Mouse (Mus musculus): ENCODE results near the gene Fam57b.

- TF ChIP-seq MAFK (IDR thresholded peaks at IDR 0.05; ENCODE audit: insufficient read depth, low read depth, low read length) (no peak), CHD2 (IDR thresholded peaks at IDR 0.05; ENCODE audit: low read depth, low read length) (no peak), ZC3H11A (IDR thresholded peaks at IDR 0.05; ENCODE audit: borderline replicate concordance, low read depth, low read length) (no peak), HCFC1 (IDR thresholded peaks at IDR 0.05; ENCODE audit: borderline replicate concordance, insufficient read depth, low read length) (no peak)
Observed at GRCm38 (mm10) chr7:126862147-126862784, 64.8 kb downstream of the Fam57b start, which contains the start of gene Ino80e.

All from ES-E14 (cell line).